Mouse (Mus musculus) ES-Bruce4 (cell line): ENCODE results near the gene Iqsec2. TPM values are rescaled to one million over a fixed set of nuclear protein-coding genes. Genes with fewer than 3 reads are reported as not detected.

ENCODE experiments used
- H3K27ac ChIP-seq: 2 replicates; pipeline ENCODE4 v1.5.1; 2012; ENCODE audit warnings: low read length, inconsistent platforms; ENCODE audit not compliant: insufficient read depth
- H3K27me3 ChIP-seq: 2 replicates; pipeline ENCODE4 v1.6.1; 2012; ENCODE audit warnings: mild to moderate bottlenecking, low read length, inconsistent platforms; ENCODE audit not compliant: control insufficient read depth, poor library complexity, insufficient read depth, severe bottlenecking
- H3K36me3 ChIP-seq: 2 replicates; pipeline ENCODE4 v1.6.1; 2012; ENCODE audit warnings: inconsistent platforms, mild to moderate bottlenecking, low read length, moderate library complexity; ENCODE audit not compliant: control insufficient read depth, poor library complexity, insufficient read depth, severe bottlenecking
- H3K4me1 ChIP-seq: one replicate; pipeline ENCODE4 v1.8.1; 2011; ENCODE audit warnings: low read length; ENCODE audit not compliant: control insufficient read depth, insufficient read depth
- H3K4me3 ChIP-seq: 2 replicates; pipeline ENCODE4 v1.5.1; 2011; ENCODE audit warnings: low read depth, mild to moderate bottlenecking, low read length
- H3K9ac ChIP-seq: 2 replicates; pipeline ENCODE4 v1.6.1; 2012; ENCODE audit warnings: low read depth, mild to moderate bottlenecking, inconsistent platforms; ENCODE audit not compliant: poor library complexity, severe bottlenecking
- H3K9me3 ChIP-seq: replicated peaks from 2 replicates; pipeline ENCODE4 v1.6.1; 2012; ENCODE audit warnings: mild to moderate bottlenecking, low read length, inconsistent platforms; ENCODE audit not compliant: control insufficient read depth, poor library complexity, insufficient read depth, severe bottlenecking
- CTCF ChIP-seq: IDR thresholded peaks from one replicate; pipeline ENCODE4 v1.8.1; 2011; ENCODE audit warnings: low read depth, low read length
- EP300 ChIP-seq: IDR thresholded peaks from 2 replicates; pipeline ENCODE4 v1.6.1; 2011; ENCODE audit warnings: low read depth, low read length; ENCODE audit not compliant: insufficient read depth
- POLR2A ChIP-seq: IDR thresholded peaks from one replicate; pipeline ENCODE4 v1.8.1; 2011; ENCODE audit warnings: low read length; ENCODE audit not compliant: insufficient read depth
- polyA plus RNA-seq: library from polyadenylated mRNA; stranded (reverse); fragments of >200 nt; gene quantifications from 2 replicates; pipeline ENCODE4 v1.2.4, GENCODE M21; 2011; ENCODE audit warnings: low read depth; ENCODE audit not compliant: missing spikeins, insufficient read depth, insufficient read length

The Iqsec2 gene
- polyA plus RNA-seq, 1 experiment: 4.3 TPM

GRCm38 (mm10) chrX:152271189-152271588 is 127.1 kb downstream of the Iqsec2 start:
- no peak overlapping the region for H3K9ac ChIP-seq
- H3K27me3 ChIP-seq: no peaks in the 10 kb centered on the region
- no peaks in the 10 kb centered on the region for H3K4me1 ChIP-seq
- TF ChIP-seq POLR2A: no peak
- TF ChIP-seq EP300: no peak
- no peak for TF ChIP-seq CTCF
- no peak overlapping the region for H3K4me3 ChIP-seq
- H3K36me3 ChIP-seq: peaks cover 54% of the 10 kb centered on the region
- no peaks in the 10 kb centered on the region for H3K9me3 ChIP-seq
- no peak overlapping the region for H3K27ac ChIP-seq

Other genes starting within 250 kb of the Iqsec2 start
- gene Hsd17b10, start 142.4 kb upstream of the Iqsec2 start, polyA plus RNA-seq: 75.1 and 79.5 TPM in 2 replicates
- 8.1 and 8.3 TPM in 2 replicates for gene Ribc1, start 128.0 kb upstream of the Iqsec2 start, polyA plus RNA-seq
- 134 and 158 TPM in 2 replicates for gene Smc1a, start 127.8 kb upstream of the Iqsec2 start, polyA plus RNA-seq
- 70.8 and 71.2 TPM in 2 replicates for gene Kdm5c, start 88.8 kb downstream of the Iqsec2 start, polyA plus RNA-seq
- 24.3 and 29.5 TPM in 2 replicates for gene Kantr, start 183.2 kb downstream of the Iqsec2 start, polyA plus RNA-seq
- 16.1 and 19.5 TPM in 2 replicates for gene Tspyl2, start 198.2 kb downstream of the Iqsec2 start, polyA plus RNA-seq
- gene Gpr173, start 224.4 kb downstream of the Iqsec2 start, polyA plus RNA-seq: 2.7 and 4.3 TPM in 2 replicates